In the genomic region with DNA sequence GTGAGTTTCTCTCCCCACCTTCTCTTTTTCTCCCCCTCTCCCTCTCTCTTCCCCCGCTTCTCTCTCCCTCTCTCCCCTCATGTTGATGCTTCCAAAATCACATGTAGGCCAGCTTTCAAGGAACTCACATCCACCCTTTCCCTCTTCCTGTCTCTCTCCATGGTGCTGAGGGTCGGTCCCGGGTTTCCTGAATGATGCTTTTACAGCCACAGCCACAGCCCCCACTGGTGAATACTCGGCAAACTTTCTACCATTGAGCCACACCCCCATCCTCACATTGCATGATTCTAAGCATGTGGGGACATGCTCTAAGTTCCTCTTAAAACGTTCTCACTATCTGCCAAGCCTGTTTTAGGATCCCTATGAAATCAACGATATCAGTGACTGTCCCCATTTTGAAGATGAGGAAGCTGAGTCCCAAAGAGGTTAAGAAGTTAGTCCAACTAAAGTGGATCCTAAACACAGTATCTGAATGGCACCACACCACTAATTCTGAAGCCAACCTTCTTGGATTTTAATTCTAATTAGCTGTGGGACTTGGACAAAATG, we compare ENCODE assay signal across 1 mouse cellular context.
TF ChIP-seq lines count a peak whose summit lies in the region.

No protein-coding gene starts in this region.

TF ChIP-seq in CH12.LX, 34 proteins besides CTCF, POLR2A, EP300 and RAD21:
- TF ChIP-seq SIN3A (IDR thresholded peaks at IDR 0.05; ENCODE audit: low read length) (no peak), USF1 (IDR thresholded peaks at IDR 0.05; ENCODE audit: low read depth, low read length) (no peak), NRF1 (IDR thresholded peaks at IDR 0.05; ENCODE audit: low read depth, low read length) (no peak), CHD2 (IDR thresholded peaks at IDR 0.05; ENCODE audit: low read length) (no peak), GABPA (IDR thresholded peaks at IDR 0.05; ENCODE audit: insufficient replicate concordance, low read depth, low read length) (no peak), SMC3 (IDR thresholded peaks at IDR 0.05; ENCODE audit: low read depth, low read length) (no peak)
TF ChIP-seq in CH12.LX: peak in this region for 0.
